Mouse (Mus musculus) liver, embryonic 14.5 days (tissue): ENCODE measurements at regions not wholly inside any gene's neighbourhood (a gene's known extent, or its start where the extent isn't known, plus 50 kb on each side); places are given as distances from the start of the nearest gene placed in this dataset.

Source experiments
- ATAC-seq: fragments of 200-750 bp; cut with Nextera tagmentation; 2 replicates; pipeline ENCODE4 v1.8.0; 2017; ENCODE audit warnings: moderate number of reproducible peaks, mild to moderate bottlenecking, moderate library complexity; ENCODE audit not compliant: insufficient read depth
- DNase-seq, 3 experiments: peaks; one replicate each; pipeline ENCODE4 v3.0.0-alpha.2; 2012 to 2013; ENCODE audit warnings: low read depth in 3 of 3, low spot score in 3 of 3
- H3K27ac ChIP-seq: fragments of 300-500 bp; sonication (generic); 2 replicates; pipeline ENCODE4 v1.5.1; 2014; ENCODE audit warnings: moderate library complexity, mild to moderate bottlenecking, control low read depth, inconsistent platforms
- H3K27me3 ChIP-seq: fragments of 300-500 bp; sonication (generic); 2 replicates; pipeline ENCODE4 v1.6.1; 2014; ENCODE audit warnings: mild to moderate bottlenecking, low read length, moderate library complexity; ENCODE audit not compliant: control insufficient read depth, insufficient read depth
- H3K36me3 ChIP-seq: fragments of 300-500 bp; sonication (generic); replicated peaks from 2 replicates; pipeline ENCODE4 v1.6.1; 2014; ENCODE audit warnings: low read depth; ENCODE audit not compliant: control insufficient read depth, insufficient read depth
- H3K4me1 ChIP-seq, 2 experiments: fragments of 200-500 bp in 1 of 2; fragments of 300-500 bp in 1 of 2; sonication (generic) in 1 of 2; replicated peaks; 2 replicates each; pipeline ENCODE4 v1.6.1; 2012 to 2014; ENCODE audit warnings: antibody characterized with exemption in 1 of 2, inconsistent platforms in 1 of 2, low read length in 1 of 2; ENCODE audit not compliant: control insufficient read depth in 2 of 2, insufficient read depth in 2 of 2
- H3K4me2 ChIP-seq: fragments of 300-500 bp; sonication (generic); 2 replicates; pipeline ENCODE4 v1.6.1; 2014; ENCODE audit warnings: low read depth, mild to moderate bottlenecking, control low read depth, moderate library complexity
- H3K4me3 ChIP-seq, 2 experiments: fragments of 200-500 bp in 1 of 2; fragments of 300-500 bp in 1 of 2; sonication (generic) in 1 of 2; 2 replicates each; pipeline ENCODE4 v1.5.1; 2012 to 2014; ENCODE audit warnings: low read depth in 2 of 2, low read length in 2 of 2, mild to moderate bottlenecking in 2 of 2, control low read depth in 1 of 2, inconsistent platforms in 1 of 2, moderate library complexity in 1 of 2; ENCODE audit not compliant: insufficient read depth in 1 of 2
- H3K9ac ChIP-seq: fragments of 300-500 bp; sonication (generic); replicated peaks from 2 replicates; pipeline ENCODE4 v1.6.1; 2014; ENCODE audit warnings: mild to moderate bottlenecking, control low read depth, moderate library complexity
- H3K9me3 ChIP-seq: fragments of 300-500 bp; sonication (generic); 2 replicates; pipeline ENCODE4 v1.6.1; 2016; ENCODE audit warnings: low read length, mixed read lengths; ENCODE audit not compliant: control insufficient read depth
- CTCF ChIP-seq: IDR thresholded peaks from 2 replicates; pipeline ENCODE4 v1.5.1; 2016; ENCODE audit warnings: antibody characterized with exemption, low read depth, control low read depth
- EP300 ChIP-seq: IDR thresholded peaks from 2 replicates; pipeline ENCODE4 v1.6.1; 2016; ENCODE audit warnings: antibody characterized with exemption, low read depth
- WGBS: fragments of 180-500 bp; shearing (Covaris S2); extraction: QIAGEN DNeasy Blood & Tissue Kit; methylation state at CpG from one replicate; pipeline ENCODE4 v1.1.7; 2014; ENCODE audit not compliant: insufficient replicate concordance; 5-methylcytosine and 5-hydroxymethylcytosine counted together

GRCm38 (mm10) chr8:35144401-35144800 is 621.2 kb upstream of the Gm19410 start:
- 48% methylated on average over 4 of the region's 4 CpGs for WGBS
- Histone ChIP-seq H3K4me3 (no peak overlapping the region), H3K4me2 (no peak overlapping the region), H3K36me3 (no peaks in the 10 kb centered on the region), H3K4me1 (no peaks in the 10 kb centered on the region), H3K27ac (no peak overlapping the region), H3K9ac (no peak overlapping the region), H3K27me3 (no peaks in the 10 kb centered on the region), H3K9me3 (no peaks in the 10 kb centered on the region)
- ATAC-seq (no peak), DNase-seq (no peak)
- TF ChIP-seq CTCF (no peak), EP300 (no peak)

GRCm38 (mm10) chr8:35147481-35147880 is 618.1 kb upstream of the Gm19410 start:
- DNase-seq = no peak
- Histone ChIP-seq H3K4me3 (no peak overlapping the region), H3K36me3 (no peaks in the 10 kb centered on the region), H3K4me1 (no peaks in the 10 kb centered on the region), H3K4me2 (no peak overlapping the region), H3K27me3 (no peaks in the 10 kb centered on the region), H3K27ac (no peak overlapping the region), H3K9me3 (no peaks in the 10 kb centered on the region), H3K9ac (no peak overlapping the region)
- no peak for ATAC-seq
- WGBS = 67% methylated on average over 8 of the region's 8 CpGs
- TF ChIP-seq EP300 (no peak), CTCF (no peak)

GRCm38 (mm10) chr8:35147967-35148366 is 617.6 kb upstream of the Gm19410 start:
- H3K4me1 ChIP-seq = no peaks in the 10 kb centered on the region
- no peak overlapping the region for H3K4me2 ChIP-seq
- H3K4me3 ChIP-seq = no peak overlapping the region
- H3K9me3 ChIP-seq = no peaks in the 10 kb centered on the region
- 74% methylated on average over 8 of the region's 8 CpGs for WGBS
- no peak for DNase-seq
- no peak for ATAC-seq
- H3K27ac ChIP-seq = no peak overlapping the region
- no peaks in the 10 kb centered on the region for H3K27me3 ChIP-seq
- H3K9ac ChIP-seq = no peak overlapping the region
- TF ChIP-seq CTCF (no peak), EP300 (no peak)
- H3K36me3 ChIP-seq = no peaks in the 10 kb centered on the region

GRCm38 (mm10) chr8:35152585-35152984 is 613.0 kb upstream of the Gm19410 start:
- no peak for DNase-seq
- WGBS = 57% methylated on average over 8 of the region's 8 CpGs

GRCm38 (mm10) chr8:35156272-35156671 is 609.3 kb upstream of the Gm19410 start:
- H3K9ac ChIP-seq = no peak overlapping the region
- TF ChIP-seq EP300 = no peak
- TF ChIP-seq CTCF = no peak
- ATAC-seq (no peak), DNase-seq (no peak)
- no peaks in the 10 kb centered on the region for H3K9me3 ChIP-seq
- no peak overlapping the region for H3K27ac ChIP-seq
- H3K4me2 ChIP-seq = no peak overlapping the region
- no peaks in the 10 kb centered on the region for H3K36me3 ChIP-seq
- 33% methylated on average over 5 of the region's 5 CpGs for WGBS
- no peaks in the 10 kb centered on the region for H3K4me1 ChIP-seq
- H3K4me3 ChIP-seq = no peak overlapping the region
- no peaks in the 10 kb centered on the region for H3K27me3 ChIP-seq

More at GRCm38 (mm10) chr8:35152585-35152984, 613.0 kb upstream of the Gm19410 start:
- Histone ChIP-seq H3K27ac (no peak overlapping the region), H3K4me2 (no peak overlapping the region), H3K4me3 (no peak overlapping the region), H3K27me3 (no peaks in the 10 kb centered on the region), H3K9ac (no peak overlapping the region), H3K36me3 (no peaks in the 10 kb centered on the region), H3K9me3 (no peaks in the 10 kb centered on the region), H3K4me1 (no peaks in the 10 kb centered on the region)
- no peak for TF ChIP-seq EP300
- TF ChIP-seq CTCF = no peak
- ATAC-seq = no peak
